Mouse (Mus musculus) layer of hippocampus, adult 9-11 months (tissue): ENCODE data around the gene Dtnb.
"Not testable (repeated sequence)": the region's sequence is repeated elsewhere in the genome, so short reads cannot be mapped to it uniquely, and the experiment has no call there.

Experiments
- DNase-seq: peaks from one replicate; pipeline ENCODE4 v3.0.0; 2022

The Dtnb gene

DNA sequence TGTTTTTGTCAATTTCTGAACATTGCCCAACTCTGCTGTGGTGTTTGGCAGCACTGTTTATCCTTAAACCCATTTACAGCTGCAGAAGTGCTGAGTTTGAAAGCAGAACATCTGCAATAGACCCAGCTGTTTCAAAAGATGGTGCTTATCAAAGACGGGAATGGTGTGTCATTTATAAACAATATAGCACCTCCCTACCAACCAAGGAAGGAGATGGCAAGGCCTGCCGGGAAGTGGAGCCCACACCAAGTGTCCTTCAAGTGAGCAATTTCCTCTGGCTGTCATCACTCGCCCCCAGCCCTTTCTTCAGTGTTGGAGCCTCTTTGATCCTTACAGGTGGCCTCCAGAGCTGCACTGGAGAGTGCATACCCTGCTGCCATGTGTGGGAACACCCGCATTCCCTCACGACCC lies 97.8 kb downstream of the Dtnb start:
- DNase-seq: no peak

DNA sequence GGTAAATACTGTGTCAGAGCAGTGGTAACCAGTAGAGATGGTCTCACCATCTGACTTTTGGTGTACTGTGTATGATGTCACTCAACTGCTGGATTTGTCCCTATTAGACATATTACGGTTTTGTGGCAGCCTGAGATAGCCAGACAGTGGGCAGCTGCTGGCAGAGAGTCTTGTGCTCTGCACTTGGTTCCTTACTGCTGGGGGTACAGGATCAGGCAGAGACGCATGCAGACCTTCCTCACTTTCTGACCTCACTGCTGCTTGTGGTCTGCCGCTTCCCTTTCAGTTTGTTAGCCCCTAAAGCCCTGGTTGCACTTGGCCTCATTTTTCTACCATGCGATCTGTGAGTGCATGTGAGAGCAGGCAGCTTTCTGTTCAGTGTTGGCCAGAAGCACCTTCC lies 98.9 kb downstream of the Dtnb start:
- no peak for DNase-seq

DNA sequence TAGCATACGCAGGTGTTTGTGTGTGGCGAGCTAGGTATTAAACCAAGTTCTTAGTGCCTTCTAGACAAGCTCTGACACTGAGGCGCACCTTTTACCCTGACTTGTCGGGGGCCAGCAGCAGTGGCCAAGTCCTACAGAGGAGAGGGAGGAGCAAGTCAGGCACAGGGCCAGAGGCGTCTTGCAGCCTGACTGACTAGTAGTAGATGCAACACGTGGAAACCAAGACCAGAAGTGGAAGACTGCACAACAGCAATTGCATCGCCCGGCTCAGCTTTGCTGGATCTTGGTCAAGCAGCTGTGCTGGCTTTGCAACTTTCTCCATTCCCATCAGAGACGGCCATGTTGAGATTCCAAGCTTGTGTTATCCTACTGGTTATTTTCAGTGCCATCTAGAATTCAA lies 100.6 kb downstream of the Dtnb start:
- DNase-seq: no peak

DNA sequence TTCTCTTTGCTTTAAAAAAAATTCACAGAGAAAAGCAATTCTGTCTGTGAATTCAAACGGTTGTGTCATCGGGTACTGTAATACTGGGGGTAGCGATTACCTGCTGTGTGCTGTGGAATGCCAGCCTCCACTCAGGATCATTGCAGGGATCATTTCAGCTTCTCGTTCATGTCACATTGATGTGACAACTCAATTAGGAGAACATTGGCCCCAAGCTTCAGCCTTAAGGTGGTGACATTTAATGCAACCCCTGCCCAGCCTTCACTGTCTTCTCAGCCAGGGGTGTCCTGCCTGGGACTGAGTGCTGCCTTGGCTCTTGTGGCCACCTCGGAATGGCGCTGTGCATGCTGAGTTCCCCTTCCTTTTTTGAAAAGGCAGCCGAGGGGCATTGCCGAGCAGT lies 101.7 kb downstream of the Dtnb start:
- DNase-seq: no peak

DNA sequence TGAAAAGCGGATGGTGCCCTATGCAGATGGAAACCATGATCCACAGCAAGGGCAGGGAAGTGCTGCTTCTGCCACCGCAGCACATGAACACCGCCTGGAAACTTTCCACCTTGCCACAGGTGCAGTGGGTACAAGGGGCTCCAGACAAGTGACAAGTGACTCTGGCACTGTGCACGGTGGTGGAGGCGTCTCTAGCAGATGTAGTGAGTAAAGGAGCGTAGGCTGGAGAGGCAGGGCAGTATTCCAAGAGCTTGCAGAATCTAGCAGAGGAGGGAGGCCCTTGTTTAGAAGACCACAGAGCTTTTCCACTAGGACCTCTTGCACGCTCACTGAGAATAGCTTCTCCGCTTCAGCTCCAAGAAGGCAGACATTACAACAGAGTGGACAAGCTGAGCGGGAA lies 102.7 kb downstream of the Dtnb start:
- DNase-seq: peak; percentile 92

DNA sequence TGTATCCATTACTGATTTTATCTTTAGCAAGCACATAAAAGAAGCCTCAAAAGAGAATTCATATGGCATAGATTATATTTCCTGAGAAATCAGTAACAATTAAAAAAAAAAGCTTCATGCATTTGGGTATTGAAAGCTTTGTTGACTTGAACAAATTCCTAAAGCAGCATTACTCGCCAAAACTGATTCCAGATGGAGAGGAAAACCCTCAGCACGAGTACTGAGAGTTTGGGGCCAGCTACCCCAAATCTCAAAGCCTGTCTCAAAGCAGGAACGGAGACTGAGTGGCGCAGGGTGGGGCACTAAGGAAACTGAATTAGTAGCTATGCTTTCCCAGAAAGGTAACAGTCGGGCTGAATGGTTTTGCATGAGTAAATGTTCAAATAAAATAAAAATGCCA lies 108.5 kb downstream of the Dtnb start:
- no peak for DNase-seq

DNA sequence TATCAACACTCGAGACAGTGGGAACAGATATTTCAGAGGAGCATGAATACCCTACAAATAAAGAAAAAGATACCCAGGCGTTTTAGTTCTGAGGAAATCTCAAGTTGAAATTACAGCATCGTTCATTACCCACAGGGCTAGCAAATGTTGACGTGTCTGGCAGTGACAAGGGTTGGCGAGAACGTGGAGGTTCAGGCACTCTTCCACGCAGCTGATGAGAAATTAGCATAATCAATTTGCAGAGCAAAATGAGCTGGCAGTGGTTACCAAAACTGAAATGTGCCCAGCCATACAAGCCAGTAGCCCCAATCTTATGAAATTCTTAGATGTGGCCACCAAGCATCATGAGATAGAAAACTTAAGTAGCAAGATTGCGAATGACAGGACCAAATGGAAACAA lies 110.9 kb downstream of the Dtnb start:
- no peak for DNase-seq

DNA sequence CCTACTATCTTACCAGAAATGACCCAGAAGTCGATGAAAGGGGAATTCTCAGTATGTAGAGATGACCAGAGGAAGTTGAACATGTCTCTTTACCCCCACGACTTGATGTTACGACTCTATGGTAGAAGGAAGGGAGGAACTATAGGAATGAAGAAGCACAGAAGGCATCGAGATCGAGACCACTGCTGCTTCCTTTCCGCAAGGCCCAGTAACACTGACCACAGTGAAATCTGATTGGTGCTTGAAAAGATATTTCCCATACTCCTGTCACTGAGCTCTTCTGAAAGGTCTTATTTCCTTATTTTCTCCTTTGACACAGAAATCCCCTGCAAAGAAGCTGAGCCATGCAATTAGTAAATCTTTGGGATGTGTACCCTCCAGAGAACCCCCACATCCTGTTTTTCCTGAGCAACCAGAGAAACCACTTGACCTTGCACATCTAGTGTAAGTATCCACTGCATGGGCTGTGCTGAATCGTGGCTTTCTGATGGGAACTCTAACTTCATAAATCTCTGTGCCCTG lies 114.3 kb downstream of the Dtnb start:
- no peak for DNase-seq

DNA sequence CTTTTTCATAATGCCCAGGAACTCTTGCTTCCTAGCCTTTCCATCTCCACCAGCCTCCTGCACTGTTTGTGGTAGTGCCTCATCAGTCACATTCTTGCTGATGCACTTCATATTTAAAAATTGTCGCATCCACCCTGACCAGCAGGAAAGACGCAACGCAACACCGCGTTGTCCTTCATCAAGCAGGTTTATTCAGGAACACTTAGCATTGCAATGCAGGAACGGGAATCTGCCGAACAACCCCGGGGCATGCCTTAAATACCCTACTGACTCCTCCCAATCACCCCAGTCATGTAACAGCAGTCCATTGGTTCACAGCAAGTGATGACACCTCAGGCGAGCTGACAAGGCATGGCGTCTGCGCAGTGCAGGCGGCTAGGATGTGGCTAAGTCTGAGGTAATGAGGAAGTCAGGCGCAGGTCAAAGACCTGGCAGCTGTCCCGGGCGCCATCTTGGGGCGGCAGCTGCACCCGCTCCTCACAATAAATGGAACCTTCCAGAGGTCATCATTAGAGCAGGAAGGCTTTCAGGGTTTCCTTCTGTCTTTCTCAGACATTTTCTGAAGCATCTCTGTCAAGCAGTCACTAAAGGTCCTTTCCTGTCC lies 118.8 kb downstream of the Dtnb start:
- DNase-seq: not testable (repeated sequence)

DNA sequence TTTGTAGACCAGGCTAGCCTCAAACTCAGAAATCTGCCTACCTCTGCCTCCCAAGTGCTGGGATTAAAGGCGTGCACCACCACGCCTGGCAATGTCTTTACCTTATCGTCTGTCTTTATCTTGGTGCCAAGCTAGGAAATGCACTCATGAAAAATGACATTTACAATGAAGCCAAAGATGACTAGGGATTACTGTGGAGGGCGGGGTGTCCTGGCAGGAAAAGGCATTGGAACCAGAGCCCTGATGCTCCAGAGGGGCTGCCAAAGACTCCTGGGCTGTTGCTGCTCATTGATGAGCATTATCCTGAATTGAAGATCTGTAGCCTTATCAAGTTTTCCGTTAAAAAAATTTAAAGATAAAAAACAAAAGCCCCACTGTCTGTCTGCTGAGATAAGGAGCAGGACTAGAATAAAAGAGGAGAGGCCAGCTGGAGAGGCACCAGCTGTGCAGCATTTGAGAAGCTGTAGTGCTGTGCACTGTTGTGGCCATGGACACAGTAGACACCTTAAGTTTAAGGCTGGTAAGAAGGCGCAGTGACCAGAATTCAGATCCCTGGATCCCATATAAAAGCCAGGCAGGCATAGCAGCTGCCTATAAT lies 120.7 kb downstream of the Dtnb start:
- DNase-seq: no peak

DNA sequence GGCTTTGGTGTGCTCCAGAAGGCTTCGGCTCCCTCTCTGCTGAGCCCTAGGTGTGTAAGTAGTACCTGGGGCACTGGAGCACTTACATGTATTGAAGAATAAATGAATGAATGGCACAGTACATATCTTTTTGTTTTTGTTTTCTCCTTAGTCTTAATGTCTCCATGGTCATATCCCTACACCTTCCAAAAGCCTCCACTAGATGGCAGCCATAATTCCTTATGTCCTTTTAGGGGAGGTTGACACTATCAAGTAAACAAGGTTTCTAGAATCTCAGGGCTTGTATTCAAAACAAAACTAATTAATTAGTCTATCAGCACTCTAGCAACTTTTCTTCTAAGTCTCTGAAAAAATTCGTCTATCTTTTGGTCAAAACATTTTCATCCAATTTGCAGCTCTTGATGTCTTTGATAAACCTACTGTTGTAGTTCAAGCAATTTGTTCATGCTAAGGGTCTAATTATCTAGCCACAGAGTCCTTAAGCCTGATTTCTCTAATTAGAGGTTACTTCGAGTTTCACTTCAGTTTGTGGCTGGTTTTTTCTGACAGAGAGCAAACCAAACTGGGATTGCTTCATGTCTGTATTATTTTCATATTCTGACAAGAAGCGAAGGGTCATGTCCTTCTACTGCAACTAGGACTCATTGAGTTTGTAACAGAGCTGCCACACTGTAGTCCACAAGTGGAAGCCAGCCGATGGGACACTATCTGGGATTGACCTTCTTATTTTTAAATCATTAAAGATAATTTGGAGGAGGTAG lies 123.7 kb downstream of the Dtnb start:
- peak; percentile 36 for DNase-seq

DNA sequence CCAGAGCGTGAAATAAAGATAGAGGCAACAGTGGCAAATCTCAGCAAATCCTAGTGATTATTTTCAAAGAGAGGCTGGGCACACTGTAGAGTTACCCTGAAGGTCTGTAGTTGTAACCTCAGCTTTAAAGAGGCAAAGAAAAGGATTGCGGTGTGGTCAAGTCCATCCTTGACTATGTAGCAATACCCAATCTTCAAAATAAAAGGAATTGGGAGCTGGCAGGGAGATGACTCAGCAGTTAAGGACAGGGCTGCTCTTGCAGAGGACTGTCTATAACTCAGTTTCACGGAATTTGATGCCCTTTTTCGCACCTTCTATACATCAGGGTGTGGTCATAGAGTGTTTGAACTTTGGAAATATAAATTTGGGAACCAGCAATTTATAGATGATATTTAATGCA lies 128.3 kb downstream of the Dtnb start:
- DNase-seq: no peak

DNA sequence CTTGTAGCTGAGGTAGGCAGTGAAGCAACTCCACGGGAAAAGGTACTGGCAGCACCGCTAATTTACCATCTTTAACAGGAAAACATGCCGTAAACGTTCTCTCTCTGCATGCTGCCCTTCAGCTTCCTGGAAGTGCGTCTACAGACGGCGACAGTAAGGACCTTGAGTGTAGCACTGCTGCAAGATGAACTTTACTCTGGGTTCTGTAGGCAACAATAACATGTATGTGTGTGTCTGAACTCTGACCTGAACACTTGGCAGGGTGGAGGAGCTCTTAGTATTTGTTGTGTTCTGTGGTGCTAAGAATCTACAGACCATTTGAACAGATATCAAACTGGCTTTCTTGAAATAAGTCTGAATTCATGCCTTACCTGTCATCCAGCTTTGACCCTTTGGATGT lies 130.7 kb downstream of the Dtnb start:
- no peak for DNase-seq

DNA sequence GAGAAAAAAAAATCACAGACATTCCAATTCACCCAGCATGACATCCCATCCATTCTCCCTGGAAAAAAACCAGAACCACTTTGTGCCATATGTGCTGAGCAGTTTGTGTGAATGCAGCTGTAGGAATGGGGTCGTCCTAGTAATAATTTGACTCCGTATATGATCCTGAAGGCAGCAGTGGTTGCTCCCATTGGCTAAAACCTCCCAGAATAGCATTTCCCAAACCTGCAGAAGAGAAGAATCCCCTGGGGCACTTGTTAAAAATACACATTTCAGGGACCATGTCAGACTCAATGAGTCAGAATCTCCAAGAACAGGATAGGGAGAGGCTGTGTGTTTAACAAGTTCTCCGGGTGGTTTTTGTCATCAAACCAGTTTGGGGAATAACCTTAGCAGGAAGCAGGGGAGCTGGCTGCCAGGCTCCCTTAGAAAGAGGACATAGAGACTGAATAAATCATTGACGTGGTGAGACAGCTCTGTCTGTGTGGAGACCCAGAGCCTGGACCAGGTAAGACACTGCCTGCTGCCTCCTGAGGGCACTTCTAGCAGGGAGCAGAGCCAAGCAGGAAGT lies 147.1 kb downstream of the Dtnb start:
- no peak for DNase-seq

DNA sequence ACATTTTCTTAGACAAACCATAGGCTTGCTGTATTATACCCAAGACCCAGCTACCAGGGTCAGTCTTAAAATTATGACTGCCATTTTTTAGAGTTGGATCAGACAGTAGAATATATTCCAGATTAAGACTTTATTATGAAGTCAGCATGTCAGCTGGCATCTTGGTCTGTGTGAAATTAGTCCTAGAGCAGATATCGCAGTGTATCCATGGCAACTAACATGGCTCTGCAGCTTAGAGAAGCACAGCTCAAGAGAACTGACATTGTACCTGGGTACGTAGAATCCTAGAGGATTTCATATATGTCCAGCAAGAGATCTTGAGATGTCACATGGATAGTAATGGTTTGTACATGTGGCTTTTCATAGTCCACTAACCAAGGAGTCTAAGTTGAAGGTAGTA lies 148.3 kb downstream of the Dtnb start:
- DNase-seq: no peak

DNA sequence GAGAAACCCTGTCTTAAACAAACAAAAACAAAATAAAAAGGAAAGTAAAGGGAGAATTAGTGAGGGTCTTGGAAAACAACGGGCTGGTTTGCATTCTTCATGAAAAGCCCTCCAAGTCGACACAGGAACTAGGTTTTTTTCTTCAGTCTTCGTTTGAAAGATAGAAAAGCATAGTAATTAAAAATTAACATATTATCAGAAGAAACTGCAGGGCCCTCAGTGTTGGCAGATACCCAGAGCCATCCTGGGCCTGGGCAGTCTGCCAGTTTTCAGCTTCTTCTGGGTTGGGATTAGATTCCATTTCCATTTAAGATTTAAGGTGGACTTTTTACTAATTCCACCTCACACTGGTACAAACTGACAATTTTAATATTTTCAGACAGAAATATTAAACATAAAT lies 151.6 kb downstream of the Dtnb start:
- no peak for DNase-seq

DNA sequence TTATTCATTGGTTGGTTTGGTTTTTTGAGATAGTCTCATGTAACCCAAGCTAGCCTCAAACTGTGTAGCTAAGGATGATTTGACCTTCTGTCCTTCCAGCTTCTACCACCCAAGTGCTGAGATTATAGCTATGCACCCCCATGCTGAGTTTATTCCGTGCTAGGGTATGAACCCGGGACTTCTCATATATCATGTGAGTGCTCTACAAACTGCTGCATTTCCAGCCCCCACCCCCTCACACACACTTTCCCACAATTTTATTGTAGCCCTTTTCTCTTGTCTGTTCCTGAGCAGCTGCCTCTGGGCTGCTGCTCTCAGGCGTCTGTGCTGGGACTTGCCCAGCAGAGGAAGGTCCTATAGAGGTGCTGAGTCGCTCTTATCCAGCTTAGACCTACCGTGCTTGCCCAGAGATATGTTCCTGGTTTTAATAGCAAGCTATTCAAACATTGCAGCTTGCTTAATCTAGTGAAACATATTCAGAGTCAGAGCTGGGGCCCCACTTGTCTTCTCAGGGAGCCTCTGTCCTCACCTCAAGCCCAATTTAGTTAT lies 152.7 kb downstream of the Dtnb start:
- no peak for DNase-seq

DNA sequence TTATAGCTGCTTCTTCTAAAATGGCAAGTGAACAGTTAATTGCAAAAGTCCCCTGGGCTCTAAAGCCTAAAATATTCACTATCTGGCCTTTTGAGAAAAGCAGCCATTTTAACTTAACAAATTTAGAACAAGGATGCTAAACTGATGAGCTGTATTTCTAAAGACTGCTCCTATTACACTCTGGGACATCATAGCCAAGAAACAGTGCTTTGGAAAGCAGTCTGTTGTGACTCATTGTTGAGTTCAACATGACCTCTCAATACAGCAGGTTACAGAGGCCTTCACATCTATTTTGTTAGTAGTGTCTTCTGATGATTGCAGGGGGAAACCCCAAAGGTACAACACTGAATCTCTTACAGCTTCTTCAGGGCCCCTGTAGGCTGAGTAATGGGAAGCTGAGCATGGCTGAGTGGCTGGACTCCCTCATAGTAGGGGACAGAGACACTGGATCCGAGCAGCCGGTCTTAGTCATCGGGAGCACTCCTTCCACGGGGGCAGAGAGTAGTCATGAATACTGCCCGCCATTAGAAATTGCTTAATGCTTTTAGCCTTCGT lies 157.4 kb downstream of the Dtnb start:
- no peak for DNase-seq

DNA sequence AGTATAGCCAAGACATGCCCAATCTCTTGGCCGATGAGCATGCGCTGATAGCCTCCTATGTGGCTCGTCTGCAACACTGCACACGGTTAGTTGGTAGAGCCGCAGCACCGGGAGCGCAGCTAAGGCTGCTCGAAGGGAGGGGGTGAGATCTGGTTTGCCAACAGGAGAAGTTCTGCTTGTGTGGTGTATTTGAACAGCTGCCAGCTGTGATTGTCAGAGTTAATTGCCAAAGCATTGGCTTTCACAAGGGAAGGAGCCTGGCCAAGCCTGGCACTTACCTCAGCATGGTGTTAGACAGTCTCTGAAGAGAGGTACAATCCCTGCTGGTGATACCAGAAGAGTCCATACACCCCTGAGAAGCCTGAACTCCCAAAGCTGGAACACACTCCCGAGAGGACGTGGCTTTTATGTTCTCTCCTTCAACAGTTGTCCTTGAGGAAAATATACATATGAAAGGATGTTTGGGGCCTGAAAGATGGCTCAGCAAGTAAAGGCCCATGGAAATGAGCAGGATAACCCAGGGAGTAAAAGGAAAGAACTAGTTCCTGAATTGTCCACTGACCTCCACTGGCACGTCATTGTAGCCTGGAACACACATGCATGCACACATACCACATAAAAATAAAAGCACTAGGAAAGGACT lies 160.6 kb downstream of the Dtnb start:
- DNase-seq: peak; percentile 72

DNA sequence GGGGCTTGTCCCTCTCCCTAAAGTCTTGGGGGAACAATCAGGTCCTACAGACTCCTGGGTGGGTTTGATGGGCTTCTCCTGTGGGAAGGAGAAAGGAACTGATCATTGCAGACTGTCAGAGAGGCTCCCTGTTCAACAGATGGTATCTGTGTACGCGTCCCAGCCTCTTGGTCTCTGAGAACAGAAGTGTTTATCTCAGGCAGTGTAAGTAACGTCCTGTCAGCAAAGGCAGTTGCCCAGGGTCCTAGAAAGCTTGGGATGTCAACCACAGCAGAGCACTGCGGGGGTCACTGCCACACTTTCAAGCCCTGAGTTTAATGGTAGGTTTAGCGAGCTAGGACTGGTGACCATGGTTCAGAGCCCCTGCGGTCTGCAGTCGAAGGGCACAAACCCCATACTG lies 161.1 kb downstream of the Dtnb start:
- no peak for DNase-seq

DNA sequence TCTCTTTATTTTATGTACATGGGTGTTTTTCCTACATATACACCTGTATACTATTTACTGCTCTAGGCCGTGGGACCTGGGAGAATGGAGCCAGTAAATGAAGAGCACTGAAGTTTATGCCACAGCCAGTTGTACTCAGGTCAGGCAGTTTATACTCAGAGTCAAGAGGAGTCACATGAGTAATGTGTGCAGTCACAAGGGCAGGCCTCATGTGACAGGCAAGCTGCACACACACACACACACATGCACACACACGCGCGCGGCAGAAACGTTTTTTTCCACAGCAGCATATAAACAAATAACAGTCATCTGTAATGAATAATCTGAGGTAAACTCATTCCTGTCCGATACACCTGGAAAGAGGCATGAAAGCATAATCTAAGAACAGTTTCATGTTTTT lies 164.8 kb downstream of the Dtnb start:
- DNase-seq: no peak

DNA sequence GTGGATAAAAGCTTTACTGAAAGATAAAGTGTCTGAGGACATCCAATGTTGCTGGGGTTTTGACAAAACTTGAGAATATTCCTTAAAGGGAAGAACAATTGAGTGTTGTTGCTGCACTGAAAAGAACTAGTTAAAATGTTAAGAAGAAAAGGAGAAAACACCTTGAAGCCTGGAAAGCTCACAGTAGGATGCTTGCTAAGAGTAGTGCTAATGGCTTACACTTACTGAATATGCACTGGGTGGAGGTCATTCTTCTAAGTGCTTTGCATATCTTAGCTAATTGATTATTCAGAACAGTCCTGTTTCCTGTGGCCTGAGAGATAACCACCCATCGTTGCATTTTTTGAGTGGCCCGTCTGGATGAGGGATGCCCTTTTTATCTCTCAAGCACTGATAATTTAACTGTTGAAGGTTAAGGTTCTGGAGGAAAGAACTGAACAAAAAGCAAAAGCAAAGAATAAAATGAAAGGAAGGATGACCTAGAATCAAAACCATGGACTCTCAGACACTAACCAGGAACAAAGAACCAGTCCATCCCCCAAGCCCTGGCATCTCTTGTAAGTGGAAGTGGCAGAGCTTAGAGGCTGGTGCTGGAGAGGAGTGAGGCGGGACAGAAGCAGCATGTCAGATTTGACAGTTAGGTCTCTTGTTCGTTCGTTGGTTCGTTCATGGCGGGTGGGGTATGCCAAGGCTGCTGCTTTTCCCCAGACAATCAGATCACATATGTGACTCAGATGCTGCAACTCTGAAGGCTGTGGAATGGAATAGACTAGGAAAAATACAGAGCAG lies 166.8 kb downstream of the Dtnb start:
- DNase-seq: no peak
